Mouse (Mus musculus) hindbrain, embryonic 10.5 days (tissue): Measurements from ENCODE around the gene Kctd4. TPM values are rescaled to one million over a fixed set of nuclear protein-coding genes. Genes with fewer than 3 reads are reported as not detected.
"Not testable (repeated sequence)": the region's sequence is repeated elsewhere in the genome, so short reads cannot be mapped to it uniquely, and the experiment has no call there.

Experiments used
- DNase-seq: peaks from one replicate; pipeline ENCODE4 v3.0.0-alpha.2; 2017; ENCODE audit warnings: low spot score
- H3K27ac ChIP-seq: fragments of 300-500 bp; sonication (generic); 2 replicates; pipeline ENCODE4 v1.5.1; 2016; ENCODE audit warnings: mild to moderate bottlenecking, moderate library complexity
- H3K27me3 ChIP-seq: fragments of 300-500 bp; sonication (generic); 2 replicates; pipeline ENCODE4 v1.6.1; 2016; ENCODE audit warnings: mild to moderate bottlenecking; ENCODE audit not compliant: poor library complexity, insufficient read depth, severe bottlenecking
- H3K36me3 ChIP-seq: fragments of 300-500 bp; sonication (generic); 2 replicates; pipeline ENCODE4 v1.6.1; 2016; ENCODE audit warnings: mild to moderate bottlenecking, moderate library complexity
- H3K4me1 ChIP-seq: fragments of 300-500 bp; sonication (generic); replicated peaks from 2 replicates; pipeline ENCODE4 v1.6.1; 2016; ENCODE audit warnings: mild to moderate bottlenecking
- H3K4me3 ChIP-seq: fragments of 300-500 bp; sonication (generic); 2 replicates; pipeline ENCODE4 v1.5.1; 2016; ENCODE audit warnings: mild to moderate bottlenecking, moderate library complexity
- H3K9me3 ChIP-seq: fragments of 300-500 bp; sonication (generic); 2 replicates; pipeline ENCODE4 v1.6.1; 2016; ENCODE audit warnings: mild to moderate bottlenecking, moderate library complexity
- WGBS: fragments of 180-500 bp; shearing (Covaris S2); methylation state at CpG from one replicate; pipeline ENCODE4 v1.1.7; 2016; 5-methylcytosine and 5-hydroxymethylcytosine counted together
- polyA plus RNA-seq: library from polyadenylated mRNA; unstranded; fragments of >200 nt; fragmentation: Nextera tagmentation; extraction: Ambion mirVana; gene quantifications from 2 replicates; pipeline ENCODE4 v1.2.1, GENCODE M21; 2016

The Kctd4 gene
- polyA plus RNA-seq = 0.31 and 0.61 TPM in 2 replicates

DNA sequence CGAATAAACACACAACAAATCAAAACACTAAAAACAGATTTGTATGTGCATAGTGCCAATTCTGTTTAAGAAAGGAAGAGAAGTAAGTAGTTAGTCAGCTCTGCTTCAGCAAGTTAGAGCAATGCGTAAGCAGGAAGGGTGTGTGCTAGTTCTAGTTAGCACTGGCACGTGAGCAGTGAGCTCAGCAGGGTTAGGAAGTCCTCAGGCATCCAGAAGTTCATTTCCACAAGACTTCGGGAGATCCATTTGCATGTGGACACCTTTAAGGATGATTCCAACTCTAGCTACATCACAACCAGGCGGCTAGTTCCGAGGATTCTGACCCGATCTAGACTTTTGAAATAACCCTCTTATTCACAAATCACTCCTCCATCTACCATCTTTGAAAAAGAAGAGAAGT is at the start of gene Kctd4:
Kctd4 (plus strand) TSS at position 244 of the 400 bp plus-strand sequence.
- Histone ChIP-seq H3K27me3 (no peaks in the 10 kb centered on the region), H3K4me1 (no peaks in the 10 kb centered on the region; the same call in 1 of the 2 replicates), H3K9me3 (no peaks in the 10 kb centered on the region), H3K36me3 (no peaks in the 10 kb centered on the region), H3K4me3 (no peak within 1 kb of the TSS), H3K27ac (no peak within 1 kb of the TSS)
- no peak for DNase-seq
- WGBS = 92% methylated on average over 7 of the region's 7 CpGs

DNA sequence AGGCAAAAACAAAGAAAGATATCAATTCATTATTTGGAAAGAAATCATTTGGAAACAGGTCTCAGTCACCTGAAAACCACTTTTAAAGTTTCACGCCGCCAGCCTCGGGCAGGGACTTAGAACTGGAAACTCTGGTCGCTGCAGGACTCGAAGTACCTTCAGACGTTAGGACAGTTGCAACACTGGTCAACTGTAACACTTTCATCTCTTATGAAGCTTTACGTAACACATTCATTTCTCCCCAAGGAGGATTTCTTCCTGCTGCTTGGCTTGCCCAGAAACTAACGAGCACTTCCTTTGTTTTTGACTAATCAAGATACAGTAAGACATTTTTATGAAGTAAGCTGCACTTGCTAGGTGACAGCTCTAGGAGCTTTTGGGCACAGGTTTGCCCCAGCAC is 47.9 kb upstream of the Kctd4 start:
- no peaks in the 10 kb centered on the region for H3K27me3 ChIP-seq
- no peak overlapping the region for H3K4me3 ChIP-seq
- DNase-seq = no peak
- WGBS = 93% methylated on average over 8 of the region's 8 CpGs
- peaks cover 31% of the 10 kb centered on the region for H3K36me3 ChIP-seq
- no peaks in the 10 kb centered on the region for H3K4me1 ChIP-seq
- H3K27ac ChIP-seq = no peak overlapping the region
- H3K9me3 ChIP-seq = no peaks in the 10 kb centered on the region

DNA sequence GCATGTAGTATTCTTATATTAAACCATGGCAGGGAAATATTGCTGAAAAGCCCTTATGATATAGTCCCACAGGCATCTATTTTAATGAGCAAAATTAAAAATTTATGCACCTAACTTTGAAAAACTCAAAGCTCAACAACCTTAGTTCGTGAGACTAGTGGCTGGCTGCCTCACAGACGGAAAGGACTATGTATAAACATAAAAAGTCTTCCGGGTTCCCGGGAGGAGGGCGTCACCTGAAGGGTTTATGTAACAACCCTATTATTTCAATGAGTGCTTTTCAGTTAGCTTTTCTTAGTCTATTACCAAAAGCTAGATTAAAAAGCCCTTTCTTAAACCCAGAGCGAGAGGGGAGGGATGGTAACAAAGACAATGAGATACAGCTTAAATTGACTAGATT is 42.8 kb upstream of the Kctd4 start:
- no peak overlapping the region for H3K4me3 ChIP-seq
- 88% methylated on average over 6 of the region's 6 CpGs for WGBS
- no peaks in the 10 kb centered on the region for H3K4me1 ChIP-seq
- peaks cover 10% of the 10 kb centered on the region for H3K36me3 ChIP-seq
- H3K9me3 ChIP-seq = no peaks in the 10 kb centered on the region
- no peak for DNase-seq
- H3K27me3 ChIP-seq = no peaks in the 10 kb centered on the region
- no peak overlapping the region for H3K27ac ChIP-seq

DNA sequence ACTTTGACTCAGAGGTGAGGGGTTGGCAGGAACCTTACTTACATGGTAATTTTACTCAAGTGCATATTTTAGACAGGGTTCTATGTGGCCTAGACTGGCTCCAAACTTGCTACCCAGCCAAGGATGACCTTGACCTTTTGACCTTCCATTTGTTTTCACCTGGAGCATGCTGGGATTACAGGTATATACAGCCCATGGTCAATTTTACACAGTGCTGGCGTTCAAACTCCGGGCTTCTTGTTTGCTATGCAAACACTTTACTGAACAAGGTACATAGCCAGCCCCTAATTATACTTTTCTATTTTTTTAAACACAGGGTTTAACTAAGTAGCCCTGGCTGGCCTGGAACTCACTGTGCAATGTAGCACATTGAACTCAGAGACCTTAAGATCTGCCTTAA is 42.1 kb upstream of the Kctd4 start:
- no peak overlapping the region for H3K4me3 ChIP-seq

DNA sequence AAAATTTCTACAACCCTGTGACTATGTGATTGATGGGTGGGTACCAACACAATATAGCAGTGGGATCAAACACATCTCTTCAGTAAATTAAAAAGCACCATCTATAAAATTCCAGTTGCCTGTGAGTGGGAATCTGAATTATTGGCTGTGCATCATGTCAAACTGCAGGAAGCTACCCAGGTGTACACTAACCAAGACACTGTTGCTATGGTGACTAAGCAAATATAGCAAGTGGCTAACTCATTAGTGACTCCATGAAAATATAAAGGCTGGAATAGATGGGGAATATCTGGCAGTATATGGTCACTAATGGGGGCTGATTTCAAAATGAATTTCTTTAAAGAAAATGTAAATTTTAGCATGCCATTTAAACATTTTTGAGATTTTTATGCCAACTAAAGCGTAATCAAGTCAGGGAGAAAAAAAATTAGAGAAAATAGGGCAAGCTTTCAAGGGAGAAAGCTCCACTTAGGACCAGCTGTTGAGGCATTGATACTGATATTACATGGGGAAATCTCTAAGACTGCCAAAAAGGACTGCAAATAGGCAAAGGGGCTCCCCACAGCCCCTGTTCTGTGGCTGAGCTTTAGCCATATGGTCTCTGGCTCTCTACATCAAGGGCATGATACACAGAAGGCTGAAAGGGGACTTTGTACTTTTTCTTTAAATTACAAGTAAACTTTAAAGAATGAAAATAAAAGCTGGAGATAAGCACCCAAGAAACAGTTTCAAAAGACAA is 31.3 kb upstream of the Kctd4 start:
- Histone ChIP-seq H3K36me3 (no peaks in the 10 kb centered on the region), H3K4me1 (0 out of 2 replicates have a peak, but pooled peaks cover 4% of the 10 kb centered on the region), H3K9me3 (no peaks in the 10 kb centered on the region), H3K4me3 (no peak overlapping the region), H3K27me3 (no peaks in the 10 kb centered on the region), H3K27ac (no peak overlapping the region)
- DNase-seq = no peak
- 93% methylated on average over 1 of the region's 1 CpGs for WGBS

More for the DNA sequence above, 42.1 kb upstream of the Kctd4 start:
- DNase-seq = no peak
- no peak overlapping the region for H3K27ac ChIP-seq
- 95% methylated on average over 2 of the region's 2 CpGs for WGBS
- no peaks in the 10 kb centered on the region for H3K4me1 ChIP-seq
- H3K27me3 ChIP-seq = no peaks in the 10 kb centered on the region
- no peaks in the 10 kb centered on the region for H3K9me3 ChIP-seq
- peaks cover 15% of the 10 kb centered on the region for H3K36me3 ChIP-seq

DNA sequence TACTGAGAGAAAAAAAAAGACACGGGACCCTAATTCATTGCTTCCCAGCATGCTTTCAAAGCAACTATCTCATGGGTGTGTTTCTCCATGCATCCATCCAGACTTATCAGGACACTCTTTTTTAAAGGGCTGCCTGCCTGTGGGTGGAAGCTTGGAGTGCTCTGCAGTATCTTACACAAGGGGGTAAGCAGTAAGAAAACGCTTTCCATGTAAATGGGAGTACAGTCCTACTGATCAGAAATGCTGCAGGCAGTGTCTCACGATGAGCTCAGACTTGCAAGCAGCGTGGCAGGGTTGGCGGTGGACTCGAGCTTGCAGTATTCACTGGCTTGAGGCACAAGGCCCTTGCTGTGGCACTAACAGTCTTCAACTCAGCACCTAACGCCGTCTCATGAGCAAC is 25.1 kb upstream of the Kctd4 start:
- 94% methylated on average over 8 of the region's 8 CpGs for WGBS
- H3K9me3 ChIP-seq, H3K4me3 ChIP-seq, H3K27ac ChIP-seq, DNase-seq, H3K36me3 ChIP-seq, H3K4me1 ChIP-seq, H3K27me3 ChIP-seq: not testable (repeated sequence)

DNA sequence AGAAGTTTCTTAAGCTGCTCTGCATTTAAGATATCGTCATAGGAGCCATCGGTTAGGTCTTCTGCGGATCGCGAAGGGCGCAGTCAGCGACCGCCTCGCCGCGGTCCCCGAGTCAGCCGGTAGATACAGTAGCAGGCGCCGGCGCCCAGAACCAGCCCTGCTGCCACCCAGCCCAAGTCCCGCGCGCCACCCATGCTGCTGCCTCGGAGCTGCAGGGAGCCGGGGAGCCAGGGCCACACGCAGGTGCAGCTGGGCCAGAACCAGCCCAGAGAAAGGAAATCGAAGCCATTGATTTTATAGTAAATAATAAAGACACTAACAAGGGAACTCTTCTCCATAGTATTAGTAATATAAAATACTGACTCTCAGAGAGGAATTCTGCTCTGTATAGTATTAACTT is 23.5 kb upstream of the Kctd4 start:
- H3K27me3 ChIP-seq = no peaks in the 10 kb centered on the region
- H3K4me1 ChIP-seq = 0 out of 2 replicates have a peak, but pooled peaks cover 4% of the 10 kb centered on the region
- H3K4me3 ChIP-seq = no peak overlapping the region
- no peak for DNase-seq
- H3K9me3 ChIP-seq = no peaks in the 10 kb centered on the region
- 96% methylated on average over 23 of the region's 23 CpGs for WGBS
- H3K27ac ChIP-seq = no peak overlapping the region
- H3K36me3 ChIP-seq = no peaks in the 10 kb centered on the region

DNA sequence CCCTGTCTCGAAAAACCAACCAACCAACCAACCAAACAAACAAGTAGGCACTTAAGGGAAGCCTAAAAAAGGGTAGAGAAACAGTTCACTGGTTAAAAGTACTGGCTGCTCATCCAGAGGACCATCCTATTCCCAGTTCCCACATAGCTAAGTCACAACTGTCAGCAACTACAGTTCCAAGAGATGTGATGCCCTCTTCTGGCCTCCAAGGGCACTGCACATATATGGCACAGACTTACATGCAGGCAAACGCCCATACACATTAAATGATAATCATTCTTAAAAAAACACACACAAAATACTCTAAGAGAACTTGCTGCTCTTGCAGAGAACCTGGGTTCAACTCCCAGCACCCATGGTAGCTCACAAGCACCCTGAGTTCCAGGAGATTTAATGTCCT is 20.4 kb upstream of the Kctd4 start:
- no peaks in the 10 kb centered on the region for H3K9me3 ChIP-seq
- WGBS = 83% methylated on average over 2 of the region's 2 CpGs
- H3K4me1 ChIP-seq = no peaks in the 10 kb centered on the region
- H3K27me3 ChIP-seq = no peaks in the 10 kb centered on the region
- no peak overlapping the region for H3K27ac ChIP-seq
- peak; percentile 6 for DNase-seq
- no peaks in the 10 kb centered on the region for H3K36me3 ChIP-seq
- H3K4me3 ChIP-seq = no peak overlapping the region

DNA sequence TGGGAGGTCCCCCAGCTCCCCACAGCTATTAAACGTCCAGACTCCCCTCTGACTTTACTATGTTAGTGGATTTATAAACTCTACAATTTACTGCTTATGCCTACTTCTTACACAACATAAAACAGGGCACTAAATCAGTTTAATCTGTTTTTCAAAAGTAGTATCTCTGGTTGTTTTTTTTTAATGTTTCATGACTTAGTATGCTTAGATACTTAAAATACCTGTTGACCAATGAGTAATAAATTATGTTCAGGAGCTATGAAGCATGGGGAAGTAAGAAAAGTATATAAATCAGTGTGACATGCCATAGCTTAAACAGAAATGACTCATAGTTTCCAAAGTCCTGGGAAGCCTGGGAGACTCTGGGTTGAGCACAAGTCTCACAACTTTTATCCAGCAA is 17.1 kb upstream of the Kctd4 start:
- Histone ChIP-seq H3K4me1 (no peaks in the 10 kb centered on the region), H3K4me3 (no peak overlapping the region), H3K36me3 (0 out of 2 replicates have a peak, but pooled peaks cover 4% of the 10 kb centered on the region), H3K9me3 (no peaks in the 10 kb centered on the region), H3K27ac (no peak overlapping the region), H3K27me3 (no peaks in the 10 kb centered on the region)
- WGBS = 80% methylated on average over 1 of the region's 1 CpGs
- no peak for DNase-seq

DNA sequence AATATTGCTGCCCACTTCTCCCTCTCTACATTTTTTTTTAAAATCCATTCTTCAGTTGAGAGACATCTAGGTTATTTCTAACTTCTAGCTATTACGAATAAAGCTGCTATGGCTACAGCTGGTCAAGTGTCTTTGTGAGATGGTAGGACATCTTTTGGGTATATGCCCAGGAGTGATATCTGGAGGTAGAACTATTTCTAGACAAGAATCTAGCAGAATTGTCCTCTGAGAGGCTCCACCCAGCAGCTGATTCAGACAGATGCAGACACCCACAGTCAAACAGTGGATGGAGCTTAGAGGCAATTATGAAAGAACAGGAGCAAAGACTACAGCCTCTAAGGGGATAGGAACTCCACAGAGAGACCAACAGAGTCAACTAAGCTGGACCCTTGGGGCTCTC is 13.3 kb upstream of the Kctd4 start:
- H3K4me3 ChIP-seq = no peak overlapping the region
- no peak overlapping the region for H3K27ac ChIP-seq
- DNase-seq = no peak
- H3K27me3 ChIP-seq = no peaks in the 10 kb centered on the region
- H3K9me3 ChIP-seq = no peaks in the 10 kb centered on the region
- WGBS = 97% methylated on average over 1 of the region's 1 CpGs
- H3K36me3 ChIP-seq = 0 out of 2 replicates have a peak, but pooled peaks cover 4% of the 10 kb centered on the region
- H3K4me1 ChIP-seq = no peaks in the 10 kb centered on the region

DNA sequence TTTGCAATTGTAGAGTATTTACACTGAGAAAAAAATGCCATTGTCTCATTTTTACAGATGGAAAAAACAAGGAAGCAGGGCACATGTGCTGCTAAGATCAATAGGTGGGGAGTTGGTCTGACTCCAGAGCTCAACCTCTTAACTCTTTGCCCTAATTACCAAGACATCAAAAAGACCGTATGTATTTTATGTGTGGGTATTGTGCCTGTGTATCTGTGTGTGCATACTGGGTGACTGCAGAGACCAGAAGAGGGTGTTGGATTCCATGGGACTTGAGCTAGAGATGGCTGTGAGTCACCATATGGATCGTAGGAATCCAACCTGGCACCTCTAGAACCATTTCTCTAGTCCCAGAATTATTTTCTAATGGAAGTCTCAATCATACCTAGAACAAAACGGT is 12.4 kb upstream of the Kctd4 start:
- no peak for DNase-seq
- H3K27me3 ChIP-seq = no peaks in the 10 kb centered on the region
- no peak overlapping the region for H3K4me3 ChIP-seq
- 0 out of 2 replicates have a peak, but pooled peaks cover 4% of the 10 kb centered on the region for H3K36me3 ChIP-seq
- WGBS = 90% methylated on average over 3 of the region's 3 CpGs
- no peak overlapping the region for H3K27ac ChIP-seq
- no peaks in the 10 kb centered on the region for H3K9me3 ChIP-seq
- H3K4me1 ChIP-seq = no peaks in the 10 kb centered on the region

DNA sequence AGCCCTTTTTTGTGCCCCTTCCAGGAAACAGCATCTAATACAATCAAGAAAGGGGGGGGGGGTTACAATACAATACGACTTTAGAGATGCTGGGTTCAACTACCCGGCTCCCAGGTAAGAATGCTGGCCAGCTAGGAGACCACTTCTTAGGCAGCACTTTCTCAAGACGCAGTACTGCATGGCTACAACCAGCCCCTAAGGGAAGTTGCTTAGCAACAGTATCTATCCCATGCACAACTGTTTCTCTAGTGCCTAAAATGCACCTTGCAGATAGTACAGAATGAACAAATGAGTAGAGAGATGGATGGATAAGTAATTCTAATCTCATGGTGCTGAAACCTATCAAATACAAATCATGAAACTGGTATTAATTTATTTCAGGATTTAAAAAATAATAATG is 7.1 kb upstream of the Kctd4 start:
- 63% methylated on average over 3 of the region's 3 CpGs for WGBS
- no peak overlapping the region for H3K27ac ChIP-seq
- H3K36me3 ChIP-seq = no peaks in the 10 kb centered on the region
- H3K4me3 ChIP-seq = no peak overlapping the region
- DNase-seq = no peak
- no peaks in the 10 kb centered on the region for H3K4me1 ChIP-seq
- H3K27me3 ChIP-seq = no peaks in the 10 kb centered on the region
- no peaks in the 10 kb centered on the region for H3K9me3 ChIP-seq

DNA sequence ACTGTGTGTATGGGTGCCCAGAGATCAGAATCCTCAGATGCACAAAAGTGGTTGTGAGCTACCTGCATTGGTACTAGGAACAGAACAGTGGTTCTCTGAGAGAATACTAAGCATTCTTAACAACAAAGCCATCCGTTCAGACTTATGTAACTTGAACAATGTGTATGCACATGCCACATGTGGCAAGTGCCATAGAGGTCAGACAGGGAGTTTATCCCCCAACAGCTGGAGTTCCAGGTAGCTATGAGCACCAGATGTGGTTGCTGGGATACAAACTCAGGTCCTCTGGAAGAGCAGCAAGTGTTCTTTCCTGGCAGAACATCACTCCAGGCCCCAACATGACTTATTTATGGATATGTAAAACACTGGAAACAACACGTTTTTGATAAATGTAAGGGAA is 1.8 kb upstream of the Kctd4 start:
- H3K4me1 ChIP-seq = no peaks in the 10 kb centered on the region; the same call in 1 of the 2 replicates
- 68% methylated on average over 2 of the region's 2 CpGs for WGBS
- no peaks in the 10 kb centered on the region for H3K27me3 ChIP-seq
- no peaks in the 10 kb centered on the region for H3K9me3 ChIP-seq
- no peak for DNase-seq
- no peak overlapping the region for H3K4me3 ChIP-seq
- no peaks in the 10 kb centered on the region for H3K36me3 ChIP-seq
- no peak overlapping the region for H3K27ac ChIP-seq

DNA sequence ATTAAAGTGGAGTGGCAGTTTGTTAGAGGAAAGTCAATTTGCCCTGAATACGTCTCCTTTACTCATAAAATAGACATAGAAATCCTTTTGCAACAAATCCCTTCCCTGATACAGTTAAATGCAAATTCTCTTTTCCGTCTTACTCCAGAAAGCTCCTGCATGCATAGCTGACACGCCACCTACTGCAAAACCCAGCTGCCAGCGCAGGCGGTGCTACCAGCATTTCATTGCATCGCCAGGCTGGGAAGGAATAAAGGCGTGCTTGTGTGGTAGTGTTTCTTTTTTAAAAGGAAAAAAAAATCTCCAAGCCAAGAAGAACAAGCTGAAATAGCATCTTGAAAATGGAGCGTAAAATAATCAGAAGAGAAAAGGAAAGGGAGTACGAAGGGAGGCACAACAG is 7.4 kb downstream of the Kctd4 start:
- H3K27ac ChIP-seq = no peak overlapping the region
- H3K4me1 ChIP-seq = no peaks in the 10 kb centered on the region
- no peak for DNase-seq
- H3K9me3 ChIP-seq = no peaks in the 10 kb centered on the region
- no peak overlapping the region for H3K4me3 ChIP-seq
- no peaks in the 10 kb centered on the region for H3K36me3 ChIP-seq
- WGBS = 89% methylated on average over 9 of the region's 9 CpGs
- no peaks in the 10 kb centered on the region for H3K27me3 ChIP-seq
